Mouse (Mus musculus) E14TG2a.4 (cell line): ENCODE data around the gene Mob3c.

Source experiments
- CTCF ChIP-seq: conservative IDR thresholded peaks from 2 replicates; pipeline ENCODE4 v1.5.1; 2014; ENCODE audit warnings: low read length
- NANOG ChIP-seq: IDR thresholded peaks from 2 replicates; pipeline ENCODE4 v1.6.1; 2014; ENCODE audit warnings: borderline replicate concordance, low read length, mixed read lengths
- POU5F1 ChIP-seq: IDR thresholded peaks from 2 replicates; pipeline ENCODE4 v1.6.1; 2014; ENCODE audit warnings: low read length, borderline replicate concordance

- no peak for TF ChIP-seq CTCF
- no peak for TF ChIP-seq POU5F1
- TF ChIP-seq NANOG, result no peak
These were observed 47.0 kb upstream of the Mob3c start, which contains the start of gene Tex38 for GRCm38 (mm10) chr4:115780918-115781317.
